Mouse (Mus musculus) hindbrain, embryonic 11.5 days (tissue): ENCODE data around the gene Oosp2. TPM values are rescaled to one million over a fixed set of nuclear protein-coding genes. Genes with fewer than 3 reads are reported as not detected.

Experiments used
- ATAC-seq: fragments of 200-750 bp; cut with Nextera tagmentation; 2 replicates; pipeline ENCODE4 v1.8.0; 2017; ENCODE audit warnings: mild to moderate bottlenecking, moderate TSS enrichment, moderate library complexity; ENCODE audit not compliant: low FRiP score
- DNase-seq: peaks from one replicate; pipeline ENCODE4 v3.0.0-alpha.2; 2015; ENCODE audit warnings: low spot score
- H3K27ac ChIP-seq: fragments of 300-500 bp; sonication (generic); 2 replicates; pipeline ENCODE4 v1.5.1; 2014; ENCODE audit warnings: mild to moderate bottlenecking, low read depth, low read length
- H3K27me3 ChIP-seq: fragments of 300-500 bp; sonication (generic); 2 replicates; pipeline ENCODE4 v1.6.1; 2014; ENCODE audit warnings: mild to moderate bottlenecking, low read length, moderate library complexity, mixed read lengths; ENCODE audit not compliant: control insufficient read depth, insufficient read depth
- H3K36me3 ChIP-seq: fragments of 300-500 bp; sonication (generic); 2 replicates; pipeline ENCODE4 v1.6.1; 2014; ENCODE audit warnings: mild to moderate bottlenecking, low read length, moderate library complexity, mixed read lengths; ENCODE audit not compliant: control insufficient read depth, insufficient read depth
- H3K4me1 ChIP-seq: fragments of 300-500 bp; sonication (generic); replicated peaks from 2 replicates; pipeline ENCODE4 v1.6.1; 2014; ENCODE audit warnings: low read length, mixed read lengths; ENCODE audit not compliant: control insufficient read depth, insufficient read depth
- H3K4me2 ChIP-seq: fragments of 300-500 bp; sonication (generic); replicated peaks from 2 replicates; pipeline ENCODE4 v1.6.1; 2014; ENCODE audit warnings: mild to moderate bottlenecking, low read depth, low read length
- H3K4me3 ChIP-seq: fragments of 300-500 bp; sonication (generic); 2 replicates; pipeline ENCODE4 v1.5.1; 2014; ENCODE audit warnings: low read depth, low read length
- H3K9ac ChIP-seq: fragments of 300-500 bp; sonication (generic); 2 replicates; pipeline ENCODE4 v1.6.1; 2014; ENCODE audit warnings: low read depth, low read length
- H3K9me3 ChIP-seq: fragments of 300-500 bp; sonication (generic); 2 replicates; pipeline ENCODE4 v1.6.1; 2016; ENCODE audit warnings: low read length; ENCODE audit not compliant: control insufficient read depth
- WGBS: fragments of 180-500 bp; shearing (Covaris S2); extraction: QIAGEN DNeasy Blood & Tissue Kit; methylation state at CpG from one replicate; pipeline ENCODE4 v1.1.7; 2014; 5-methylcytosine and 5-hydroxymethylcytosine counted together
- polyA plus RNA-seq: library from polyadenylated mRNA; unstranded; fragments of >200 nt; fragmentation: Nextera tagmentation; extraction: Ambion mirVana; gene quantifications from 2 replicates; pipeline ENCODE4 v1.2.1, GENCODE M21; 2014

Gene Oosp2
- polyA plus RNA-seq, 1 experiment from 2014 or later: not detected

- DNase-seq (no peak), ATAC-seq (no peak)
- Histone ChIP-seq H3K4me1 (no peaks in the 10 kb centered on the region), H3K36me3 (no peaks in the 10 kb centered on the region), H3K9ac (no peak overlapping the region), H3K9me3 (no peaks in the 10 kb centered on the region), H3K4me3 (no peak overlapping the region), H3K27me3 (no peaks in the 10 kb centered on the region), H3K4me2 (no peak overlapping the region), H3K27ac (no peak overlapping the region)
- 76% methylated on average over 2 of the region's 2 CpGs for WGBS
Observed at GRCm38 (mm10) chr19:11614805-11615204, 45.6 kb downstream of the Oosp2 start.

GRCm38 (mm10) chr19:11613776-11614443 lies 46.4 kb downstream of the Oosp2 start:
- H3K9ac ChIP-seq: no peak overlapping the region
- no peaks in the 10 kb centered on the region for H3K9me3 ChIP-seq
- no peaks in the 10 kb centered on the region for H3K27me3 ChIP-seq
- DNase-seq (no peak), ATAC-seq (no peak)
- H3K27ac ChIP-seq: no peak overlapping the region
- no peaks in the 10 kb centered on the region for H3K36me3 ChIP-seq
- no peak overlapping the region for H3K4me2 ChIP-seq
- 81% methylated on average over 8 of the region's 8 CpGs for WGBS
- H3K4me3 ChIP-seq: no peak overlapping the region
- no peaks in the 10 kb centered on the region for H3K4me1 ChIP-seq

DNA sequence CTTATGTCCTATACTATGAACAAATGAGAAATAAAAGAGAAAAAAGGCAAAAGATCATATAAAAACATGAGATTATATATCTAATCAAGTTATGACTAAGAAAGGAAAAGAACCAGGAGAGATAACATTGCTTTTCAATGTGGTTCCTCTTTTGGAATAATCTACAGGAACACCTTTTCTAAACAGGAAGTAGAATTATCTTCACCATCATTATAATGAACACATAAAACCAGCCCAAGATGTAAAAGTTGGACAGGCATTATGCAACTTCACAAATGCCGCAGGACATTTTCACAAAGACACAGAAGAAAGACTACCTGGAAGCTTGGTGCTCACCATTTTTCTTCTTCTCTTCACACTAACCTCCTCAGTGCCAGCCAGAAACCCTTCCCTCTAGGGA lies 47.3 kb downstream of the Oosp2 start:
- no peaks in the 10 kb centered on the region for H3K4me1 ChIP-seq
- ATAC-seq (no peak), DNase-seq (no peak)
- H3K9me3 ChIP-seq: no peaks in the 10 kb centered on the region
- H3K4me2 ChIP-seq: no peak overlapping the region
- 94% methylated on average over 1 of the region's 1 CpGs for WGBS
- H3K9ac ChIP-seq: no peak overlapping the region
- no peaks in the 10 kb centered on the region for H3K27me3 ChIP-seq
- H3K27ac ChIP-seq: no peak overlapping the region
- H3K4me3 ChIP-seq: no peak overlapping the region
- no peaks in the 10 kb centered on the region for H3K36me3 ChIP-seq

DNA sequence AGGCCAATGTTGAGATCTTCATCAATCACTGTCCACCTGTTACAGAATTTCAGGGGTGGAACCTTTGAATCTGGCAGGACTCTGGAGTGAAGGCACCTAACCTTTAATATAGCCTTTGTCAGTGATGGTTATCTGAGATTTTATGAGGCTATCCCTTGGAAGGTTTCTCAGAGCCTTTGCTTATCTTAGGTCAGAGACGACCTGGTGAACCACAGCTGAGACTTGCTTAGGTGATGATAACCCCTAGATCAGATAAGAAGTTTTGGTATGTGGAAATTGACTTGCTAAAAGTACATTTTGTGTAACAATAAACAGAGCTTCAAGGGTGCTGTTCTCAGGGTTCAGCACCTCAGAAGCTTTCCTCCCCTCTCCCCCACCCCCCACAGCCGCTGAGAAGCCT lies 48.1 kb downstream of the Oosp2 start:
- Histone ChIP-seq H3K4me3 (no peak overlapping the region), H3K4me2 (no peak overlapping the region), H3K36me3 (no peaks in the 10 kb centered on the region), H3K27me3 (no peaks in the 10 kb centered on the region), H3K27ac (no peak overlapping the region), H3K9me3 (no peaks in the 10 kb centered on the region), H3K4me1 (no peaks in the 10 kb centered on the region), H3K9ac (no peak overlapping the region)
- no peak for DNase-seq
- ATAC-seq: no peak
- 66% methylated on average over 2 of the region's 2 CpGs for WGBS

DNA sequence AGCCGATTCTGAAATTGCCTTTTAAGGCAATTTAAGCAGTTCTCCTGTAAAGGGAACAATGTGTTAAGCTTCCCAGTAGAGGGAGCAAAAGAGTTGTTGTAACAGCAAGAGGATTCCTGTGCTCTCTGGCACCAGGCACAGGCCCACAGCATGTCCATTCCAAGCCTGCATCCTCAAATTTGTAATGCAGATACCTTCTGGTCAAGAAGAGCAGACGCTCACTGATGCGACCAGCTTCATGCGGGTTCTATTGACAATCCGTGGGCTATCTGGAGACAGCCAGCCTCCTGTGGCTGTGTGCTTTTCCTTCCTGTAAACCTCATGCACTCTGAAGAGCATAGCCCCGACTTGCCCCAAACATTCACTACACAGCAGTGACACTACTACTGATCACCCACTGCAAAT lies 48.8 kb downstream of the Oosp2 start:
- 28% methylated on average over 6 of the region's 6 CpGs for WGBS

GRCm38 (mm10) chr19:11608172-11608571 lies 52.2 kb downstream of the Oosp2 start:
- no peaks in the 10 kb centered on the region for H3K27me3 ChIP-seq
- H3K4me1 ChIP-seq: no peaks in the 10 kb centered on the region
- no peak overlapping the region for H3K27ac ChIP-seq
- H3K9me3 ChIP-seq: no peaks in the 10 kb centered on the region
- H3K36me3 ChIP-seq: no peaks in the 10 kb centered on the region
- DNase-seq (peak; percentile 71), ATAC-seq (no peak)
- WGBS: 13% methylated on average over 1 of the region's 1 CpGs
- H3K9ac ChIP-seq: no peak overlapping the region
- no peak overlapping the region for H3K4me2 ChIP-seq
- no peak overlapping the region for H3K4me3 ChIP-seq

More for the DNA sequence above, 48.8 kb downstream of the Oosp2 start:
- Histone ChIP-seq H3K27ac (no peak overlapping the region), H3K9me3 (no peaks in the 10 kb centered on the region), H3K4me3 (no peak overlapping the region), H3K36me3 (no peaks in the 10 kb centered on the region), H3K27me3 (no peaks in the 10 kb centered on the region), H3K4me2 (no peak overlapping the region), H3K9ac (no peak overlapping the region), H3K4me1 (no peaks in the 10 kb centered on the region)
- DNase-seq: peak; percentile 51
- peak; percentile 74 for ATAC-seq

GRCm38 (mm10) chr19:11604603-11605002 lies 55.8 kb downstream of the Oosp2 start, which contains the start of gene Ms4a6d:
Ms4a6d (minus strand) TSS chr19:11604849.
- 86% methylated on average over 2 of the region's 2 CpGs for WGBS
- H3K27me3 ChIP-seq: no peaks in the 10 kb centered on the region
- H3K4me2 ChIP-seq: no peak within 1 kb of the TSS
- H3K27ac ChIP-seq: no peak within 1 kb of the TSS
- H3K36me3 ChIP-seq: no peaks in the 10 kb centered on the region
- DNase-seq (no peak), ATAC-seq (no peak)
- no peak within 1 kb of the TSS for H3K9ac ChIP-seq
- no peak within 1 kb of the TSS for H3K4me3 ChIP-seq
- no peaks in the 10 kb centered on the region for H3K4me1 ChIP-seq
- H3K9me3 ChIP-seq: no peaks in the 10 kb centered on the region

GRCm38 (mm10) chr19:11602026-11602425 lies 58.3 kb downstream of the Oosp2 start:
- Histone ChIP-seq H3K9me3 (no peaks in the 10 kb centered on the region), H3K36me3 (no peaks in the 10 kb centered on the region), H3K4me1 (no peaks in the 10 kb centered on the region), H3K9ac (no peak overlapping the region), H3K27me3 (no peaks in the 10 kb centered on the region), H3K27ac (no peak overlapping the region), H3K4me3 (no peak overlapping the region), H3K4me2 (no peak overlapping the region)
- peak; percentile 3 for DNase-seq
- 94% methylated on average over 2 of the region's 2 CpGs for WGBS
- ATAC-seq: no peak

GRCm38 (mm10) chr19:11601349-11601748 lies 59.0 kb downstream of the Oosp2 start:
- 94% methylated on average over 3 of the region's 3 CpGs for WGBS
- Histone ChIP-seq H3K9ac (no peak overlapping the region), H3K9me3 (no peaks in the 10 kb centered on the region), H3K4me3 (no peak overlapping the region), H3K4me2 (no peak overlapping the region), H3K27me3 (no peaks in the 10 kb centered on the region), H3K27ac (no peak overlapping the region), H3K36me3 (no peaks in the 10 kb centered on the region), H3K4me1 (no peaks in the 10 kb centered on the region)
- DNase-seq (no peak), ATAC-seq (no peak)
